Mouse (Mus musculus): ENCODE measurements around the gene Rnls.

DNA sequence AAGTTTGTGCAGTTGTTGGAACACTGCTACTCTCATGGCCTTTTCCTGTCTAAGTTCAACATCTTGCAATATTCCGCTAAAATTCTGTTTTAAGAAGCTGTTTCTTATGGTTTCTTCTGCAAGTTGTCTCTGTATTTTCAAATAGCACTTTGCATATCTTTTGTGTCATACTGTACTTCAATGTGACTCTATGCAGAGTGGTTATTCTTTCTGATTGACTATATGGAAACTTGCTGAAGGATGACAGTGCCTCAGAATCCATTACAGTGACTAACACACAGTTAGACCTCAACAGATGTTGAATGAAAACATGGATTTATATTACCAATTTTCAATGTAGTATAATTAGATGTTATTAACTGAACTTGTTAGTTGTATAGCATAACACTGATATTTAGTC is 232.9 kb downstream of the Rnls start:
- TF ChIP-seq POLR2A (IDR thresholded peaks at IDR 0.05; ENCODE audit: low read depth, low read length) (no peak), CTCF (IDR thresholded peaks at IDR 0.05; ENCODE audit: extremely low read depth, insufficient read depth, insufficient read length, insufficient replicate concordance) (no peak)

Measured in spleen, adult 2 months (tissue).